Mouse (Mus musculus) liver, embryonic 18 days (tissue): ENCODE results near the gene Elovl4. TPM values are rescaled to one million over a fixed set of nuclear protein-coding genes. Genes with fewer than 3 reads are reported as not detected.

Experiments used
- polyA plus RNA-seq: library from polyadenylated mRNA; depleted of rRNA; stranded (reverse); fragments of >200 nt; gene quantifications from 2 replicates; pipeline ENCODE4 v1.2.3, GENCODE M21; 2012; rRNA removed

Elovl4 gene
- polyA plus RNA-seq: 0.02 TPM in 2 replicates

DNA sequence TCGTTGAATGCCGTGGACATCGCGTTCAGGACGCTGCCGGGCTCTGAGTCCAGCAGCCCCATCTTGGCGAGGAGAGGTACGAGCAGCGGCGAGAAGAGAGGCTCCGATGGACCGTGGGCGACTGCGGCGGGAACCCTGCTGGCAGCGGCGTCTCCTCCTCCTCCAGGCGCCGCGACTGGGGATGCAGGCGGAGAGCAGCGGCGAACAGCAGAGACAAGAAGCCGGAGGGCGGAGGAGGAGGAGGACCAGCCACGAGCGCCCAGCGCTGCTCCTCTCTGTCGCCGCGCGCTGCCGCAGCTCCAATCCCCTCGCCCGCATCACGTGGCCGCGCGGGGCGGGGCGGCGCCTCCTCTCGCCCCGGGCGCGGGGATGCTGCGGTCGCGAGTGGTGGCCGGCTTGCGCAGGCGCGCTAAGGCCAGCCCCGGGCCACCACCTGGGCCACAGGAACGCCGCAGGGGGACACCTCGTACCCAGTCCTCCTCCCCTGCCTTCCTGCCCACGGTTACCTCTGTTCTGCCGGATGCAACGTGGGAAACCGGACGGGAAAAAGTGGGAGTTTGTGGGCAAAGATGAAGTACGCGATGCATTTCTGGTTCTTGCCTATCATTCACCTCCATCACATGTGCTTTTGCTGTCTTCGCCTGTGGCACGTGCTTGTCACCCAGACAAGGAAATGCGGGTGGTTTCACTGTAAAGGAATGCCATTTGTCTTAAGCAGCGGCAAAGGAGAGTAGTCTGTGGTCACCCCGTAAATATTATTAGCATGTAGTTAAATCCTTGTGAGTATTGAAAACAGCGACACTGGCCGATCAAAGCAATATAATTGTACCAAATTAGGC lies at the start of gene Elovl4:
Gene Elovl4 (minus strand): TSS at position 301 of the 839 bp plus-strand sequence.

DNA sequence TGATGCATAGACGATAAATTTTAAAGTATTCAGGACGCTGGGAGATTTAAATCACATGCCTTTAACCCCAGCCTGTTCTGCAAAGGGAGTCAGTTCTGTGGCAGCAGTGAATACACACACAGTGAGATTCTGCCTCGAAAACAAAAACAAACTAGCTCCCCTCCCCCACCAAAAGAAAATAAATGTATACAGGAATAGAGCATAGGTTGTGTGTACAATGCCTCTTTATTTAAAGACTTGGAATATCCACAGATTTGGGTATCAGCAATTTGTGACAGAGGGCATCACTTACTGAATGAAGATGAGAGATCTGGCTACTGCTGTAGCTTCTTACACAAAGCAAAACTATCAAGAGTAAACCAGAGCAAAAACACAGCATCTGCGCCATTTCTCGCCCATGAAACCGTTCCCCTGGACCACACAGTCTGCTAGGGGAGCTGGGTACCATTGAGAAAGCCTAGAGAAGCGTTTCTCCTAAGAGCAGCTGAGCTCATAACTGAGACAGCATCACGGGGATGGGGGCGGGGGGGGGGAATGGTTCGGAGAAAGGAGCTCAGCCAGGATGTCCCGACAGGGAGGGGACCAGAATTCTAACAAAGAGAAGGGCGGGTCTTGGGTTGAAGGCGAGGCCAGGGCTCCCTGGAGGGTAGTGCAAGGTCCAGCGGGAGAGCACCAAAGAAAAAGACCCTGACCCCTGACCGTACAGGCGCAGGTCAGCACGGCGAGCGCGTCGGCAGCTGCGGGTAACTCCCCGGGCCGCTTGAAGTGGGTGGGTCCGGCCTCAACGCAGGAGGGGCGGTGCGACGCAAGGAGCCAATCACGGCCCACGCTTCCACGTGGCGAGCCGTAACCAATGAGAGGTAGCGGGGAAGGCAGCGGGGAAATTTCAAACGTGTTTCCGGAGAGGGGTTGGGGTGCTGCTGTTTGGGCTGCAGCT lies 28.0 kb upstream of the Elovl4 start, which contains the start of gene Ttk:
Gene Ttk (plus strand): TSS at position 879 of the 937 bp plus-strand sequence.

Other genes starting within 250 kb of the Elovl4 start
- gene Ttk, start 28.4 kb upstream of the Elovl4 start, polyA plus RNA-seq: 4.2 and 4.3 TPM in 2 replicates
- gene Bckdhb, start 118.9 kb upstream of the Elovl4 start, polyA plus RNA-seq: 45.2 and 45.5 TPM in 2 replicates